Mouse (Mus musculus) cerebellum, adult (tissue): ENCODE measurements around the gene Dna2.
"Not testable (repeated sequence)": the region's sequence is repeated elsewhere in the genome, so short reads cannot be mapped to it uniquely, and the experiment has no call there.

Experiments
- ATAC-seq: cut with Nextera tagmentation; 2 replicates; pipeline ENCODE4 v1.9.2; 2017; ENCODE audit warnings: mild to moderate bottlenecking, moderate library complexity, mixed read lengths; ENCODE audit not compliant: insufficient number of reproducible peaks, low FRiP score, low TSS enrichment

Dna2 gene

DNA sequence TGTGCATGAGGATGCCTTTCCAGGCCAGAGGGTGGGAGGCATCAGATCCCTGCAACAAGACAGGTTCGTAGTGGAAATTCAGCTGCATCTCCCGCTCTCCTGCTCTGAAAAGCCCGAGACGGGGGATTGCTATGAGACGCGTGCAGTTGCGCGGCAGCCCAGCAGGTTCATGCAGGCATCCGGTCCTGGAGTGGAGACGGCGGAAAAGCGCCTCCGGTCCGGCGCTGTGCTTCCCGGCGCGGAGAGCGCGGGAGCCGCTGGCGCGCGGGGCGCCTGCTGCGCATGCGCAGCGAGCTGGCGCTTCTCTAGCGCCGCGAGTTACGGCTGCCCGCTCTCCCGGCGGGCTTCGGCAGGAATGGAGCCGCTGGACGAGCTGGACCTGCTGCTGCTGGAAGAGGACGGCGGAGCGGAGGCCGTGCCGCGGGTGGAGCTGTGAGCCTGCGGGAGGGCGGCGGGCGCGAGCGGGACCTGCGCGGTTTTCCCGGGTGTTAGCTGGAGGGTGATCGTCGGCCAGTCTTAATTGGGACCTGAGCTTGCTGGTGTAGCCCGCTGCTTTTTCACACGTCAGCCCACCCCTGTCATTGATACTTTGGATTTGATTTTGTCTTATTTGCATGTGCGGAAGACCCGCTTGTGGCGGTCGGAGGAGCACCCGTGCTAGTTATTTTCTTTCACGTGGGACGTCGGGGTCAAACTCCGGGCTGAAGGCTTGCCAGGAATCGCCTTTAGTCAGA, at the start of gene Dna2:
Dna2 (plus strand) TSS at position 289 of the 734 bp plus-strand sequence.
- peak; percentile 93 for ATAC-seq

- ATAC-seq: no peak
Observed at GRCm38 (mm10) chr10:62897437-62897836, 49.4 kb upstream of the Dna2 start.

DNA sequence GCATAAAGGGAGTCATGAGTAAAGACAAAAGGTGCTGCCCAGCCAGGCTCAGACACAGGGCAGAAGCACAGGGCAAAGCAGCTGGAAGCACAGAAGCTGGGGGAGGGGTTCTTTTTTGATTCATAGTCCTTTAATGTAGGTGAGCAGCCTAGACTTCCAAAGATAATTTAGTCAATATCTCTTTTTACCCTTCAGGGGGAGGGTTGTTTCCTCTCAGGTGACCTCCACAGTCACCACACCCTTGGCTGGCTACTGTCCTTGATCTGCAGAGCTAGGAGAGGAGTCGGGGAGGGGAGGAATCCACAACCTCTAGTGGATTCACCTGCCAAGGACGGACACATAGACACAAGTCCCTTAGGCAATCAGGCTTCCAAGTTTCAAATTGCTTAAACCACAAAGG, 48.8 kb upstream of the Dna2 start:
- no peak for ATAC-seq

DNA sequence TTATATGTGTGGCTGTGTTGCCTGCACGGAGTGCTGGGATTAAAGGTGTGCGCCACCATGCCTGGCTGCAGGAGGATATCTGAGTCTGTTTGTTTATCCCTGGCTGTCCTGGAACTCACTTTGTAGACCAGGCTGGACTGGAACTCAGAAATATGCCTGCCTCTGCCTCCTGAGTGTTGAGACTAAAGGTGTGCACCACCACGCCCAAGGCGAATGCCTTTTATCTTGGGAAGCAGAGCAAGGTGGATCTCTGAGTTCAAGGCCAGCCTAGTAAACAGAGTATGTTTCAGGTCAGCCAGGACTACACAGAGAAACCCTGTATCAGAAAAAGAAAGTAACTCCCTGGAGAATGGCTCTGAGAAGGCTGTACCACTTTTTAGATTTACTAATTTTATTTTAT, 46.7 kb upstream of the Dna2 start:
- no peak for ATAC-seq

GRCm38 (mm10) chr10:62901826-62902225, 45.0 kb upstream of the Dna2 start:
- ATAC-seq: no peak

- no peak for ATAC-seq
Observed at GRCm38 (mm10) chr10:62902829-62903228, 44.0 kb upstream of the Dna2 start.

GRCm38 (mm10) chr10:62906336-62906735, 40.5 kb upstream of the Dna2 start:
- no peak for ATAC-seq

- ATAC-seq: not testable (repeated sequence)
Observed at GRCm38 (mm10) chr10:62908896-62909295, 37.9 kb upstream of the Dna2 start, which contains the start of gene Tet1. TSS of gene Tet1 (minus strand) at chr10:62908996.

DNA sequence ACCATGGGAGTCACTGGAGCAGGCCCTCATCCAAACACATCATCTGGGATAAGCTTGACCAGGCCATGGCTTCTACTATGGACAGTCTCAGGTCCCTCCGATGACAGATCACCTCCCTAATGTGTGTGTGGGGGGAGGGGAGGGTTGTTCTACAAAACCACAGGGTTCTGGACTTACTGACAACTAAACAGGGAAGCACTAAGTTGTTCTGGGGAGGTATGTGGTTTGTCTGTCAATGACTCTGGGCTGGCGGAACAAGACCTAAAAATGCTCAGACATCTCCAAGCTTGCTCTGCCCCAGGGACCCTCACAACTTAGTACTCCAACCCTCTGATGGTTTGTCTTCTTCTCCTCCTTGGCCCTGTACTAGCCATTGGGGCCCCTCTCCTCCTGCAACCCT, 35.7 kb upstream of the Dna2 start:
- ATAC-seq: no peak

DNA sequence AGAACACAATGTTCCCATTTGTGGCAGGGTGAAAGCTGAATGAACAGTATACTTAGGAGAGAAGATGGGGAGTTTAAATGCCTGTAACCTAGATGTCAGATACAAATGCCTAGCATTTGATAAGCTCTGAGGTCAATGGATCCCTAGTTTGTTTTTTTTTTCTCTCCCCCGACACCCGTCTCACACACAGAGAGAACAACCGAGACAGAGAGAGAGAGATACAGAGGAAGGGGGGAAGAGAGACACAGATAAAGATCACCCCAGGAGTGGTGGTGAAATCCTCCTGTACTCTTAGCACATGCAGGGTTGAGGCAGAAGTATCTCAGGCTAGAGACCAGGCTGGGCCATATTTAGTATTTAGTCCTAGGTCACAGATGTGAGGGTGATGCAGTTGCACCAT, 27.8 kb upstream of the Dna2 start:
- no peak for ATAC-seq

DNA sequence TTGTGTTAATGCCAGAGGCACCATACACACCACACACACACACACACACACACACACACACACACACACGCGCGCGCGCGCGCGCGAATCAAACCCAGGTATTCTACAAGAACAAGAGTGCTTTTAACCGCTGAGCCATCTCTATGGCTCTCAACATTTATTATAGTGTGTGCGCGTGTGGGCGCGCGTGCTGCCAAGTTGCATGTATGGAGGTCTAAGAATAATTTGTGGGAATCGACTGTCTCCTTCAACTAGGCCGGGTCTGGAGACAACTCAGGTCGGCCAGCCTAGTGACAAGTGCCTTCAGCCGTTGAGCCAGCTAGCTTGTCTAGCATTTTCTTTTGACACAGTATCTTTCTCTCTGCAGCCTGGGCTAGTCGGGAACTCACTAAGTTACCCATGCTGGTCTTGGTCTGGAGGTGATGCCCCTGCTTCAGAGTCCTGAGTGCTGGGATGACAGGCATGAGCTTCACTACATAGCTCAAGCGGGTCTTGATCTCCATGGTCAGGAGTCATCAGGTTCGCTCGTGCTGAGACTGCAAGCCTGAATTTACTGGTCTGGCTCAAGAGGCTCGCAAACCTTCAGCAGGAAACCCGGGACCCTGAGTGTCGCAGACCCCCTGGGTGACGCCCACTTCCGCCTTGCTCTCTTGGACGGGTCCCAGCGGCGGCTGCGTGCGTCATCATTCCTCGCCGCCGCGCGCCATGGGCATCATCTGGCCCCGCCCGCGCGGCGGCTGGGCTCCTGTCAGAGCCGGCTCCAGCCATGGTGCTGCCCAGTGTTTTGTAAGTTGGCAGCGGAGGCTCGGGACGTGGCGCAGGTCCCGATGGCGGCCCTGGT, 26.7 kb upstream of the Dna2 start, which contains the start of gene Slc25a16:
Slc25a16 (plus strand) TSS at position 709 of the 841 bp plus-strand sequence.
- peak; percentile 94 for ATAC-seq

GRCm38 (mm10) chr10:62920766-62921156, 26.1 kb upstream of the Dna2 start:
- peak; percentile 65 for ATAC-seq

- no peak for ATAC-seq
Observed at GRCm38 (mm10) chr10:62924096-62924635, 22.7 kb upstream of the Dna2 start.

DNA sequence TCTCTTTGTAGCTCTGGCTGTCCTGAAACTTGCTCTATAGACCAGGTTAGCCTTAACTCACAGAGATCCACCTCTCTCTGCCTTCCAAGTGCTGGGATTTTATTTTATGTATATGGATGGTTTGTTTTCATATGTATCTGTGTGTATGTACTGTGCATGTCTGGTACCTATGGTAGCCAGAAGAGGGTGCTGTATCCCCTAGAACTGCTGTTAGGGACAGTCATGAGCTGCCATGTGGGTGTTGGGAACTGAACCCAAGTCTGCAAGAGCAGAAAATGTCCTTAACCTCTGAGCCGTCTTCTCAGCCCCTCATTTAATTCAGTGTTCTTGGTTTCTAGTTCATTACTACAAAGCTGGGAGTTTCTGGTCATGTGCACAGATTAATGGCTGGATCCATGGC, 14.4 kb upstream of the Dna2 start:
- no peak for ATAC-seq

DNA sequence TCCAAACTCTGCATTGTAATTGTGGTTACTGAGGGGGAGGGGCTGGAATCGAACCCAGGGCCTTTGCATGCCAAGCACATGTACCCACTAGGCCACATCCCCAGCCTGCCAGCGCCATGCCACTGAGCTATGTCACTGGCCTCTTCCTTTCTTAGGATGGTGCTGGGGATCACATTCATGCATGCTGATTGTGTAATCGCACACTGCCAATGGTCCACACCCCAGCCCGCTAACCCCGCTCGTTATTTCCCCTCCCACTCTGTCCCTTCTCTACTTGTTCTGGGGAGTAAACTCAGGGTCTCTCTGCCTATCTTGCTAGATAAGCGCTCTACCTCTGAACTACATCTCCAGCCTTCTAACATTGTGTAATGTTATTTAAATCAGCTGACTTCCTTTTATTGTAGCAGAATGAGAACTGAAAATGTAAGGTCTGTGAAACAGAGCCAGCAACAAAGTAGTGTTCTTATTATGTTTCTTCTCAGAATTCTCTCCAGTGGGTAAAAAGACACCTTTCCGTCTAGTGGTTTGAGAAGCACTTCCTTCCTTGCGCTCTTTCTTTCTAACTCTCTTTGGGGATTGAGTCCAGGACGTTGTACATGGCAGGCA, 1.7 kb upstream of the Dna2 start:
- no peak for ATAC-seq

DNA sequence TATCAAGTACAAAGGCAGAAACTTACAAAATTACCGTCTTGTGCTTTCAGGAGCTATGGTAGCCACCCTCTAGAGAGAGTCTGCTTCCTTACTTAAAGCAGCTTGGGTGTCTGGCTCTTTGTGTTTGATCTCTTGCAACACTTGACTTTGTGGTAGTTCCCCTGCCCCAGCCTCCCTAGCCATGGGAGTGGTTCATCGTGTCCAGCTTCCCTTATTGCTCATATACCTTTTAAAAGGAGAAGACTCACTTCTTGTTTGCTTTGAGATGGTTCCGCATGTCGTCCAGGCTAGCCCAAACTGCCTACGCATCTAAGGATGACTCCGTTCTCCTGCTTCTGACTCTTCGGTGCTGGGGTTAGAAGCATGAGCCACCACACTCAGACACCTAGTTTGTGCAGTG, 1.7 kb downstream of the Dna2 start:
- no peak for ATAC-seq

DNA sequence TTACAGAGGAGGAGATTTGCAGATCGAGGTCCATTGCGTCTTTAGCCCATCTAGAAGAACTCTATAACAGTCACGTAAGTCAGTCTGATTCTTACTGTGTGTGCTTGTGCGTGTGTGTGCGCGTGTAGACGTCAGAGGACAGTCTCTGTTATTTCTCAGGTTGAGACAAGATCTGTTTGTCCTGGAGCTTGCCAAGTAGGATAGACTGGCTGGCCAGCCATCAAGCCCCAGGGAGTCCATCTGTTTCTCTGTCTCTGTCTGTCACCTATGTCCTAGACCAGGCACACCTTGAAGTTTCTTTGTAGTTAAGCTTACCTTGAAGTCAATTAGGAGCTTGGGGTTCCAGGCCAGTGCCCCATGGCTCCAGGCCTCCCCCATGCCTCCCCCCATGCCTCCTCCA, 17.1 kb downstream of the Dna2 start:
- no peak for ATAC-seq

DNA sequence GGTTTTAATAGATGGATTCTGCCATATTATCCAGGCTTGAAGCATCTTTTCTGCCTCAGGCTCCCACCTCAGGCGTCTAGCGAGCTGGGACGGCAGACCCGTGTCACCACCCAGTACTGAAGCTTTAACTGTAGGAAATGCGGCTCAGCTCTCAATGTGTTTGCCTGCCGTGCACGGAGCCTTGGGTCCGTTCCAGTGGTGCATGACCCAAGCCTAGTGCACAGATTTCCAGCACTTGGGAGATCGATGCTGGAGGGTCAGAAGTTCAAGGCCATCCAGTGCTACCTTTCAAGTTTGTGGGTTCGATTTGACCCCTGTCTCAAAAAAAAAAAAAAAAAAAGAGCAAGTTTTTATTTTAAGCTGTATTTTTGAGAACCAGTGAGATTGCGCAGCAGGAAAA, 19.0 kb downstream of the Dna2 start:
- ATAC-seq: no peak

- ATAC-seq: no peak
Observed at GRCm38 (mm10) chr10:62966291-62966690, 19.5 kb downstream of the Dna2 start.

DNA sequence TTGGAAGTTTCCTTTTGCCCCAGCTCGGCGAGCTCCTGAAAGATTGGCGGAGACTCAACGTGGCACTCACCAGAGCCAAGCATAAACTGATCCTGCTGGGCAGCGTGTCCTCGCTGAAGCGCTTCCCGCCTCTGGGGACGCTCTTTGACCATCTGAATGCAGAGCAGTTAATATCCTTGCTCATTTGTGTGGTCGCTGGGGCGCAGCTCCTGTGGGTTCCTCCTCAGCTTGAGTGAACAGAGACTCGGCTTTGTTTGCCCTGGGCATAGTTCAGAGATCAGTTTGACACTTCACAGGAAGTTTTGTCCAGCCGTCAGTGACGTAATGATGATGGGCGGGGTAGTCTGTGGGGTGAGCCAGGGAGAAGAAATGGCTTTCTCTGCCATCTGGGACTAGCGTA, 25.0 kb downstream of the Dna2 start:
- no peak for ATAC-seq

GRCm38 (mm10) chr10:62979667-62980038, 32.8 kb downstream of the Dna2 start:
- peak; percentile 50 for ATAC-seq
